Mouse (Mus musculus) right cerebral cortex, adult 2 months (tissue): ENCODE measurements at regions not wholly inside any gene's neighbourhood (a gene's known extent, or its start where the extent isn't known, plus 50 kb on each side); places are given as distances from the start of the nearest gene placed in this dataset.
"Not testable (repeated sequence)": the region's sequence is repeated elsewhere in the genome, so short reads cannot be mapped to it uniquely, and the experiment has no call there.

Source experiments
- DNase-seq, 2 experiments: peaks; one replicate each; pipeline ENCODE4 v3.0.0; 2021 to 2022; ENCODE audit warnings: low spot score in 2 of 2

DNA sequence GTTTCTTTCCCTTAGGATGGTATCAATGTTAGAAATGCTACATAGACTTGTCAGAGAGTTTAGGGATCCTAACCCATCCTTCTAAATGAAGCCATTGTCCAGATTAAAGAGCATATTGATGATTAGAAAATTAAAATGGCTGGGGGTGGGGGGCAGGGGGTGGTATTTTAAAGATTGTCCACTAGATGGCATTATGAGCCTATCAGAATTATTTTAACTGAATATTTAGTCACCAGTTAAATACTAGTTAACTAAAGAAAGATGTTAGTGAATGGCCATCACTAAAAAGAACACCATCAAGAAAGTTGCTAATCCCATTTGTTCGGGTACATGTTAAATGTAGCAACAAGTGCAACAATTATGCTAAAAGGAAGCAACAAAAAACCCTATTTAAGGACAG, 1909.6 kb upstream of the 5930422O12Rik start:
- no peak for DNase-seq

DNA sequence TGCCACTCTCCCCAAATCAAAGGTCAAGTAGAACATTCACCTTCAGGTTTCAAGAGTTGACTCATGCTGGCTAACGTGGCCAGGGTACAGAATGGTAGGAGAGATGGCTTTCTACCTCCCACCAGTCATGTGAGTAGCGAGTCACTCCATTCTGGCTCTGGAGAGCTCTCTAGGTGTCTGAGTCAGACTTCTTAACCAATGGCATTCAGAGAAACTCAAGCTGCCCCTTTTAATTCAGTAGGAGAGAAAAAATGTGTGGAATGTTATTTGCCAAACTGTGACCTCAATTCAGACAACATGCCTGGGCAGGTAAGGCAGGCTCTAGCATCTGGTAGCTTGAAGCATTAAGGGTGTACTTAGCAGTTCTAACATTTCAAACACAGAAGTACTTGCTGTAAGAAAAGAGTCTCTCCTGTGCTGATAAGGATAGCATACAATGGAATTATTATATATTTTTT, 1907.5 kb upstream of the 5930422O12Rik start:
- no peak for DNase-seq

DNA sequence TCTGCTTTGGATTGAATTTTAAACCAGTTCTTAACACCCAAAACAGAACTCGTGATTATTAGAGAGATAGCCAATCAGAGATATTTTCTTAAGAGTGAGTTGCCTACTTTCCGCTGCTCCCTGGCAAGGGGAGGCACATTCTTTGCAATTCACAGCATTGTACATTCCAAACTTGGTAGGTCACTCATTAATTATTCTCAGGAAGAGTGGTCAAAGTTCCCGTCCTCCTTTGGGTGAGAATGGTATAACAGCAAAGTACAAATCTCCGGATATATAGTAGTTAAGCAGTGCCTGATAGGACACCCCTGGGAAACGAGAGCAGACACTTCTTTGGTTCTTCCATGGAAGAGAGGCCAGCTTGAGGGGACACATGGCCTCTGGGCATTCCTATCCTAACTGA, 1903.4 kb upstream of the 5930422O12Rik start:
- DNase-seq = no peak

DNA sequence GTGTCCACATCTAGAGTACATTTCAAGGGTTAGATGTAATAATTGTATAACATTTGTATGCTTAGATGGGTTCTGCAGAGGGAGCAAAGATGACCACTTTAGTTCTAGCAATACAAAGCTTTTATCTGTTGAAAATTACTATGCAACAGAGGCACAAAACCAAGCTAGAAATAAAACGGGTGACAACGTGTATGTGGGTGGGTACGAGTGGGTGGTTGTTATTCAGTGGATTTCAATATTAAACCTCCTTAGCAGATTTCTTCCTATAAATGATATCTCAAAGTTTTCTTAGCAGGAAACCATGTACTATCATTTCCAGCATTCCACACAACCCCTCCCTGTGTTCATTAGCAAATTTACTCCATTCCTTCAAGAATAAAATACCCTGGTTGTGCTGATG, 1889.3 kb upstream of the 5930422O12Rik start:
- DNase-seq = peak; percentile 61 to 66

DNA sequence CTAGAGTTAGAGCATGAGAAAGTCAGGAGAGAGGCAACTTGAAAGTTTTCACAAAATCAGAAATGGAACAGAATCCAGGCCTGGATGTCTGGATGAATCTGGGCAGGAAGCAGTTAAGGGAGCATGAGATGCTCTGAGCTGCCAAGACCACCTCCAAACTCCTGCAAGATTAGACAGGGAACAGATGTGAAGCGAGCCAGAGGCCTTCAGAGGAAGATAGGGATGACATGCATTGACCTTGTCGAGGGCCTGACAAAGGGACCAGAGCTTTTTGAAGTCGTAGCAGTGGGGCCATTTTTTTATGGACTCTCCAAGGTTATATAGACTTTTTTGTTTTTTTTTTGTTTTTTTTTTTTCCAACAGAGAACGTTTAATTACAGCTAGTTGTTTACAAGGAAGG, 1886.9 kb upstream of the 5930422O12Rik start:
- no peak for DNase-seq

DNA sequence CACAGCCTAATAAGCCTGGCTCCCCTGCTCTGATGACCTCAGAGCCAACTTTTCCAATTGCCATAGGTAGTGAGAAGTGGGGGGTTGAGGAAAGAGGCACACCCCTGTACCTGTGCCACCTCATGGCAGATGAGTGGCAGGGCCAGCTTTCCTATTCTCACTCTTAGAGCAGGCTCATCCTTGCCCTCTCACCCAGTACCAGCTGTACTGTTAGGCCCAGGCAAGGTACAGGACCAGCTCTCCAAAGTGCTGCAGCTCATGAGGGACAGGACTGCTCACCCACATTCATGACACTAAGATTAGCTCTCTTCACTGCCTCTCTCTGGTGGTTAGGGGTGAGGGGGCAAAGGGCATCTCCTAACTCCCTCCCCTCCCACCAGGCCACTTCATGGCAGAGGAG, 1854.4 kb upstream of the 5930422O12Rik start:
- no peak for DNase-seq

DNA sequence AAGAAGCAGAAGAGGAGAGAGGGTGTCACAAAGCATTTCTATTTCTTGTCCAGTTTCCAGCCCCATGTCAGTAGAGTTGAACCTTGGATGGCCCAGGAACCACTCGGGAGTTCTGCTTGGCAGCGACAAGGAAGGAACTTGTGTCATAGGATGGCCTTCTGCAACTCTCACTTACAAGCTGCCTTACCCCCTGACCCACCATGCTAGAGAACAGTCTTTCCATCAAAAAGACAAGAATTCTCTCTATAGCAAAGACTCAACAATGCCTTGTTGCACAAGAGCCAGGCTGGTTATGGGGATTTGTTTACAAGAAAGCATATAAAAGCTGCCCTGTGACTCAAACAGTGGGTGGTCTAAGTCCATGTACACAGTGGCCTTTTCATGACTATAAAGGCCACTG, 1852.4 kb upstream of the 5930422O12Rik start:
- DNase-seq = no peak

DNA sequence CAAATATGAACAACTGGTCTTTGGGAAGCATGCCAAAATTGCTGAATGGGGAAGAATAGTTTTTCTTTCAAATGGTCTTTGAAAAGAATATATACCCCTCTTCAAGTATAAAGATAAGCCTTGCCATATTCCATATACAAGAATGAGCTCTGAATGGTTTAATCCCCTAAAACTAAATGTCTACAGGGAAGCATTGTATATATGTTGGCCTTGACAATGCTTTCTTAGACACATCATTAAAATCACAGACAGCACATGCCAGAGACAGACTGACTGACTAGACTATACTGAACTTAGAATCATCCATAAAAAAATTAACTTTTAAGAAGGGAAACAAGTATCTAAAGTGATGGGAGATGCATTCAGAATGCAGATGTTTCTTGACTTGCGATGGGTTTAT, 1843.8 kb upstream of the 5930422O12Rik start:
- DNase-seq = no peak

DNA sequence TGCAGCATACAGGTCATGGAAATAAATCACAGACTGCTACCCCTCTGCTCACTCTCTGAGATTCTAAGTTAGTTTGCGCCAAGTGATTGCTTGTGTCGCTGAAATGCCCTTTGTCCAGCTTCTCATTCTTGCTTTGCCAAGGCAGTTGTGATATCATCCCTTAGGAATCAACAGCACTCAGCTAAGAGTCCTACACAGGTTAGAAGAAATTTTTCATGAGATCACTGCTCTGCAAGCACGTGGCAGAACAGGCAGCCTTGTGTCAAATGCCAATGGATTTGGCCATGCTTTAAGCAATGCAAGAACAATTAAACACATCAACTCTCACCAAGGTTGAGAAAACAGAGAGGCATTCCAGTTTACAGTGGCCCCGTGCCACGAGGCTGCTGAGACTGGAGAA, 1829.0 kb upstream of the 5930422O12Rik start:
- DNase-seq = no peak

DNA sequence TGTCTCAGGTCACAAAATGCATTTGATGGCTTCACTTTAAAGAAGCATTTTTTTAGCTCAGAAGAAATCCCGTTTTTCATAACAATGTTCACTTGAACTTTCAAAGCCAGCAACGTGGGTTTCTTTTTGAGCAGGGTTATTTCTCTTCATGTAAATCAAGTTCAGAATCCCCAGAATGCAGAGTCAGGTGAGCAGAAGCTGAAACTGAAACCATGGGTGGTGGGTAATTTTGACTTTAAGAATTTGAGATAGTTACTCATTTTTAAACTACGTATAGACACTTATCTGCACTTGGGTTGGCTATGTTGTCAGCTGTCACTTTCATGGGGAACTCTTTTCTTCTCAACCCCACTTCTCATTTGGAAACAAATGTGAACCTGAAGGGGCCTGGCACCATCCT, 1827.5 kb upstream of the 5930422O12Rik start:
- DNase-seq = no peak

DNA sequence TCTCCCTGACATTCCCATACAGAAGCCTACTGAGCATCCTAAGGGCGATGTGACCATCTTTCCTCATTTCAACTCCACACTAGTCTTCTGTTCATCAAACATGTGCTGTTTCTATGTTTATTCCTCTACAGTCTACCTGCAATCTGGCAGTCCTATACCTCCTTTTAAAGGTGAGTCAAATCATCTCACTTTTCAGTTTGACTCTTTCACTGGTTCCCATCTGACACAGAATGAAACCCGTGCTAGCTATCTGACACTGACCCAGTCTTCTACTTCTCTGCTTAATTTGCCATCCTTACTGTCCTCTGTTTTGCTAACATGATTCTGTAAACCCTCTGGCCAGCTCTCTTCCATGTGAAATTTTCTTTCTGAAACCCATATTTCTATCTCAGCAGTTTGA, 1812.0 kb upstream of the 5930422O12Rik start:
- DNase-seq = no peak

DNA sequence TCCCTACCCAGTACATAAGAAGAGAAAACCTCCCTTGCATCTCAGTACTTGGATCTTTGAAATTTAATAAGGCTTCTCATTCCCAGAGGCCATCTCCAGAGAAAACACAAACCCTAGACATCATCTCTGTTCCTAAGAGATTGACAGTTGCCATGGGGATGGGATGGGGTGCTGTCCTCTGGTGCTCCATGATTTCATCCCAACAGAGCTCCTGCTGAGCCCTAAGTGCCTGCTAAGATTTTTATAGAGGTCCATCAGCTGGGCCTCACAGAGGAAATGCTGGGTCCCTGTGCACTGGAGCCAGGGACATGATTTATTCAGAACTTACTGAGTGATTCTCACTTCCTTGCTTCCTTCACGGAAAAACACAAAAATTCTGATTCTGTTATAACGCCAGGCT, 1800.8 kb upstream of the 5930422O12Rik start:
- no peak for DNase-seq

DNA sequence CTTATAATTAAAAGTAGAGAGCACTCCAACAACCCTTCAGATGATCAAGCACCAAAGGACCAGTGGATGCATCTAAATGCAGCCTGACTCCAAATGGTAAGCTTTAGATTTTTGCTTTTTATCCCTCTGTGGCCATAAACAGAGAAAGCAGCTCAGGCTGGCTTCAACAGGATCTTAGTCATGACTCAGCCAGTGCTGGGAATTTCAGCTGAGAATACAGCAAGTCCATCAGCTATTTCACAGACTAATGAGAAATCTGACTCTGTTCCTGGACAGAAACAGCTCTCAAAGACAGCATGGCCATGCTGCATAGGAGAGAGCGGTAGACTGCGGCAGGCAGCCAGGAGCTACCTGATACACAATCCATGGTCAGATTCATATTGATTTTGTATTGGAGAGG, 1800.4 kb upstream of the 5930422O12Rik start:
- peak in 1 of 2 experiments; percentile 4 for DNase-seq

DNA sequence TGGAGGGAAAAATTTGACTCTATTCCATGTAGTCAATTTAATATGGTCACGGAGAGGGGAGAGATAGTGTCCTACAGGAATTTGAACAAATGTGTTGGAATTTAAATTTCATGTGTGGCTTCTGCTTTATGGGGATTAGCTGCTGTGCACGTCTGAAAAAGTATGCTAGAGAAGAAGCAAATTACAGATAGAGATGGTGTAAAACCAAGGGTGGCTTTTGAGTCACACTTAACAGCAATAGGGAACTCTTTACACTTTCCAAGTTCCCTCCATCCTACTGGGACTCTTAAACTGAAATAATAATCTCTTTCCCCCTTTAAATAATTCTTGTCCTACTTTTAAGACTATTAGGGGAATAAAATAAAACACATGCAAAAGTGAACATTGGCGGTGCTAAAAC, 1790.1 kb upstream of the 5930422O12Rik start:
- no peak for DNase-seq

DNA sequence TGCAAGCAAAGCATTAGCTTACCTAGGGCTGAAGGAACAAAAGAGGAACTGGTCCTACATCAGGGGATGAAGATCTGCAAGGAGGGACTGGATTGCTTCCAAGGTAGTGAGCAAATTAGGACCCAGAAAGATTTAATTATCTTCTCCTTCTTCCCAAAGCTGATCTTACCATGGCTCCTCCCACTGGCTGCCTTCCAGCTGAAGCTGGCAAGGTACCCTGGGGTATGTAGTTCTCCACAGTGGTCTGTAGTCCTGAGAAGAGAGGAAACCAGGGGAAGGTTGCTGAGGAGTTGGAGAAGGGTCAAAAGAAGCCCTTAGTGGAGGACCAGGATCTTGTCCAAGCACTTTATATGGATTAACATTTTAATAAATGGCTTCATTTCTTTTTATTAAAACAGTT, 1764.8 kb upstream of the 5930422O12Rik start:
- no peak for DNase-seq

DNA sequence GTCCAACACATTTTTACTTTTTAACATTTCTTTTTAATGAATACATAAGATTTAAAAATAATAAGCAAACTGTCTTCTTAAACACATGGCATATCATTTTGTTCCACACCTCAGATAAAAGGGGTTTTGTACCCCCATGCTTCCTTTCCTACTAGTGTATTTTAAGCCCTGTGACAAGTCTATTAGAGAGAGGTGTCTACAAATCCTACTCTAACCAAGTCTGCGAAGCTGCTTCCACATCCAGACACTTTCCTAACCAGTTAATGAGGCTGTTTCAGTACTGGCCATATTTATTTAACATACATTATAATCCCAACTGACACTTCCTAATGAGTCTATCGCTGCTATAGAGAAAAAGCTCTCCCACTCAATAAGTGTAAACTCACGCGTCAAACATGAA, 1763.0 kb upstream of the 5930422O12Rik start:
- no peak for DNase-seq

DNA sequence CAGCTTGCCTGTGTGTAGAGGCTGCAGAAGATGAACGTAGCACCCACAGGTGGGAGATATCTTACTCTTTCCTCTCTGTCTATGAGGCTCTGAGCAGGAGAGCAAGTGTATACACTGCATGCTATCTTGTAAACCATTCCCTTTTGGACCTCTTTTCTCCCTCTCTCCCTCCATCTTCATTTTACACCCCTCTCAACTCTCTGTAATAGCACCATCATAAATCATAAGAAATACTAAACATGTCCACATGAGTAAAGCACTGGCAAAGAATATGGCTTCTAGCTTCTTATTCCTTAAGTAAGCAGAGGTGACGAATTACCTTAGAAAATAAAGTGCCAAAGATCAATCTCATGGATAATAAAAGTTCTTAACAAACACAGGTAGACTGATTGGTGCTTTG, 1724.3 kb upstream of the 5930422O12Rik start:
- no peak for DNase-seq

DNA sequence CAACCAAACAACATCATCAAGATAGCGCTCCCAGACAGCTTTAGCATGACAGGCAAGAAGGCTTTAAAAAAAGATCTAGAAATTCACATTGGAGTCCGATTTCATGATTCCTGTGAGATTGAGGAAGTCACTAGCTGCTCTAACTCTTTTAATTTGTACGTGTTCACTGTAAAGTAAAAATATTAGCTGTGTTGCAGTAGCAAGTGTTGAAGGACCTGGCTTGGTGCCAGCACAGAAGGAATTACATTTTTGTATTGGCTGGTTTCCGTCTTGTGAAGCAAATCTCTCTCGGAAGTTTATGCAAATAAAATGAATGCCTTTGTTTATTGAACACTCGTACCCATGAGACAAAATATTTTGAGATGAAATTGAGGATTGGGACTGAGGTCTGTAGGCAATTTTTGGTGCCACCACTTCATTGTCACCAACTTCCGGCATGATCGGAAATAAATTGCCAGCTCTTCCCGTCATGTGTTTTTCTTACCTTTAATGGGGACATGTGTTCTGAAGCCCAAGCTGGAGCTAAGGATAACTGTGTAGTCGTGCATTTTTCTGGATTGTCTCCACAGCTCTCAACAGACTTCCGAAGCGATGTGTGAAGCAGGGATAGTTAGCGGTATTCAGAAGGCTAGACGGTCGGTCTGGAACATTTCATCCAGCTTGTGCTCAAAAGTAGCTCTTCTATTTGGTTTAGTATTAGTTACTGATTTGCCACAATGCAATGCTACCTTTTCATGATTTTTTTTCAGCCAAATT, 1715.0 kb upstream of the 5930422O12Rik start:
- peak; percentile 18 to 24 for DNase-seq

DNA sequence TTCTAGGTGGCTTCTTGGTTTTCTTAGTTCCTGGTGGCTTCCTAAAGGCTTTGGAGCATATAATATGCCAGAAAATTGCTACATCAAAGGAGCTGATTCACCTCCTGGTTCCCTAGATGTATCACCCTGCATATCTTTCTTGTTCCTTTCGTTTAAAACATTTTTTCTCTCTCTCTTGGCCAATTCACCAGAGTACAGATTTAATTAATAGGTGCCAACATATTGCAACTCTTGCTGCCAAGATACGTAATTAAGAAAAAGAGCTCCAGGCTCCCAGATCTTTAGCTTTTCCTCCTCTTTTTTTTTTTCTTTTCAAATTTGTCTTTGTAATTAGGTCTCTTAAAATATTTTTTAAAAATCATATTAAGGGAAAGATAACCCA, 1714.4 kb upstream of the 5930422O12Rik start:
- no peak for DNase-seq

DNA sequence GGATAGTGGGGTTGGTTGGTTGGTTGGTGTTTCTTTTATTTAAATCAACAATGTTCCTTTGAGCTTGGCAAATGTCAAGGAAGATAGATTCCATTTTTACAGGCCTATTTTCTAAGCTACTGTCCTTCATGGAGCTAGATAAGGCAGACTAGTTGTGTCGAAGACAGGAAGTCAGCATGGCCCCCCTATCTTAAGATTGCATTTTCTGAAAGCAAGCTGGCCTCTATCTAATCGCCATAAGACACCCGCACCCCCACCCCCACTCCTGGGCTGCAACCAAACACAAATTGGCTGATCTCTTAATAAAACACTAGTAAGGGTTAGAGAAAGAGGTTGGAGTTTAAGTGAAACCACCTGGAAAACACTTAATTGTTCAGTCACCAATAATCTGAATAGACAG, 1708.5 kb upstream of the 5930422O12Rik start:
- DNase-seq = no peak

DNA sequence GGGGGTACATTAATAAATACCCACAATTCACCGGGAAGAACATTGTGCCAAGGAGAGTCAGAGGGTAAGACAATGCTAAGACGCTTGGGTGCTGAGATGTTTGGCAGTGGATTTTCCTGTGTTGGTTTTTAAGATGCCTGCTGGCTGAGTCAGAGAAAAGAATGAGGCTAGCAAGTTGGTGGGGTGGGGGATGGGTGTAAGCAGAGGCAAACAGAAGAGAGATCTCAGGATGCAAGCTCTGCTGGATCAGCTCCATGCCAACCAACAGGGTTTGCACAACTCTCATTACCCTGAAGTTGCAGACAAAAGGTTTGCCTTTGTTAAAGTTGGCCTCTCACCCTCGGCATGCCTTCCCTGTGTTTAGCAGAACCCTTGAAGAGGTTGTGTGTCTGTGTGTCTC, 1707.9 kb upstream of the 5930422O12Rik start:
- DNase-seq = peak; percentile 11 to 12

DNA sequence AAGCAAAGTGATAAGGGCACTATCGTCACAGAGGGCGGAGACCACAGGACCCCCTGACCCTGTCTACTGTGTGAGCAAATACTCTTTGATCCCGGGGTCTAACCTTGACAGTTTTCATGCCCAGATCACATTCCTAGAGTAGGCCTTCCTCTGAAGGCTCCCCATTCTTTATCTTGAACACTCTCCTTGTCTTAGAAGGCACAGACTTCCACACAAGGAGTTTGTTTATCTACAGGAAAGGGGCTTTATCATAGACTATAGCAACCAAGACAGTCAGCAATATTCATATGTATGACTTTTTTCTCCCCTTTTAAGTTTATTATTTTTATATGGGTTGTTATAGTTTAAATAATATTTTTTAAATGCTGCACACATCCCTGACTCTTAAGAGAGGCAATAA, 1703.1 kb upstream of the 5930422O12Rik start:
- no peak for DNase-seq

DNA sequence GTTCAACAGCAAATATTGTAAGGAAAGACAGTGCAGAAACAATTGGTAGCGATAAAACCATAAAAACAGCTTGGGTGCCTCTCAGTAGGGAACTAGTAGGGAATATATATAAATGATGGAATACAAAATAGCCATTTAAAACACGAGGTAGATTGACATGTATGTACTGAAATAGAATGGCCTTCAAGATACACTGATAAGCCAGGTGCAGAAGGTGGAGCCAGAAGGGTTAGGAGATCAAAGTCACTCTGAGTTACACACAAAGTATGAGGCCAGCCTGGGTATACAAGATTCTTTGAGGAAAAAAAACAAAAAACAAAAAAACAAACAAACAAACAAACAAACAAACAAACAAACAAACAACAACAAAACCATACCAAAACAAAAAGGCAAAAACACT, 1692.9 kb upstream of the 5930422O12Rik start:
- no peak for DNase-seq

DNA sequence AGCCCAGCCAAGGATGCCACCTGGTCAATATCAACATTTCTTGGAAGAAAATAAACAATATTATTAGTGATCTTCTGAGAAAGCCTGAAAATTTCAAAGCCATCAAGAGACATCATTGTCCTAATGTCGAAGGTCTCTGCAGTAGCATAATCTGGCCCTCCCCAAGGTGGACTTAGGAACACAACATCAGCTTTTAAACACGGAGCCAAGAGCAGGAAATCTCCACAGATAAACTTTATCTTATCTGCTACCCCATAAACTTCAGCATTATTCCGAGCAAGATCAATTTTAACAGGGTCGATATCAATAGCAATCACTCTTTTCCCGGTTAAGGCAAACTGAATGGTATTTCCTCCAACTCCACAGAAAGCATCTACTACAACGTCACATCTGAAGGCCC, 1691.2 kb upstream of the 5930422O12Rik start:
- DNase-seq = not testable (repeated sequence)
